Mouse (Mus musculus): ENCODE data around the gene Abl1. TPM values are rescaled to one million over a fixed set of nuclear protein-coding genes. Genes with fewer than 3 reads are reported as not detected.

Gene Abl1
- total and polyA plus RNA-seq, 3 experiments: 9.8 to 22.4 (median 15.2) TPM

DNA sequence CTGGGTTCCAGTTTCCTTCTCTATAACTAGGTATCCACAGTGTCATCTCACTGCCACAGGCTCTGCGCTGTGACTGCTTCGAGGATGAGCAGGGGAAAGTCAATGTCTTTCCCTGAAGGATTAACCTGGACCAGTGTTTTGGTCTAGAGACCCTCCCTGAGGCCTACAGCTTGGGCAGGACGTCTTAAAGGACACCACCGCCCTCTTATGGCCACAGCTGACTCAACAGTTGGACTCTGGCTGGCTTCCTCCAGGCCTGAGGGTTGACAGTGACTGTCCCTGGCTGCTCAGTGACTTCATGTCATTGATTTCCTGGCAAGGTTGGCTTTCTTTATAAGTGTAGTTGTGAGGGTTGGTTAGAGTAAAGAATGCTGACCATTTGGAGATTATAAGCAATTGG, 20.8 kb upstream of the Abl1 start:
- Histone ChIP-seq H3K27ac (ENCODE audit: insufficient read depth, low read depth) (no peak overlapping the region), H3K79me2 (replicated peaks; ENCODE audit: control insufficient read depth, extremely low read depth, insufficient read depth, poor library complexity, severe bottlenecking) (peaks cover 15% of the 10 kb centered on the region), H3K36me3 (replicated peaks in 1 of 2; ENCODE audit: control insufficient read depth in 1 of 2, insufficient read depth in 1 of 2, low read length in 1 of 2) (peaks cover 2 to 4% of the 10 kb centered on the region in 2 experiments), H3K4me3 (replicated peaks in 1 of 3; ENCODE audit: low read depth in 2 of 3, low read length in 2 of 3, poor library complexity in 1 of 3) (no peak overlapping the region), H3K27me3 (replicated peaks) (no peaks in the 10 kb centered on the region), H3K4me2 (ENCODE audit: insufficient read depth, low read depth, poor library complexity, severe bottlenecking) (no peak overlapping the region), H3K4me1 (ENCODE audit: control insufficient read depth in 1 of 2, insufficient read depth in 2 of 2) (peaks cover 10 to 41% of the 10 kb centered on the region in 2 experiments), H3K9ac (ENCODE audit: insufficient read depth, low read depth) (no peak overlapping the region), H3K9me3 (replicated peaks; ENCODE audit: low read length) (no peaks in the 10 kb centered on the region)
- in situ Hi-C loops (cut with MboI; ENCODE audit: low pct_ligation_motif_present, low pct_unique_long_range_greater_than_20kb, low sequenced_read_pairs) (no loop called here), dilution Hi-C loops (cut with MboI; ENCODE audit: extremely low pct_ligation_motif_present, extremely low pct_unique_long_range_greater_than_20kb, low sequenced_read_pairs) (no loop called here)
- TF ChIP-seq ZKSCAN1 (IDR thresholded peaks at IDR 0.05; ENCODE audit: borderline replicate concordance, low read depth, low read length) (no peak), ZC3H11A (IDR thresholded peaks at IDR 0.05; ENCODE audit: low read depth, low read length) (peak; percentile 28), IRF4 (IDR thresholded peaks at IDR 0.05; ENCODE audit: low read depth, low read length) (no peak), RCOR1 (conservative IDR thresholded peaks at IDR 0.05; ENCODE audit: low read depth, low read length) (no peak), JUND (conservative IDR thresholded peaks at IDR 0.05; ENCODE audit: low read depth, low read length) (no peak), KAT2A (IDR thresholded peaks at IDR 0.05; ENCODE audit: insufficient replicate concordance, low read length) (no peak), CHD1 (IDR thresholded peaks at IDR 0.05; ENCODE audit: low read depth, low read length) (no peak), BHLHE40 (IDR thresholded peaks at IDR 0.05; ENCODE audit: low read depth, low read length) (no peak), NRF1 (IDR thresholded peaks at IDR 0.05; ENCODE audit: low read depth, low read length) (no peak), UBTF (IDR thresholded peaks at IDR 0.05; ENCODE audit: low read depth, low read length) (no peak), RAD21 (IDR thresholded peaks at IDR 0.05; ENCODE audit: low read depth, low read length) (peak; percentile 84), MYC (IDR thresholded peaks at IDR 0.05; ENCODE audit: low read depth, low read length) (no peak), ETS1 (conservative IDR thresholded peaks at IDR 0.05; ENCODE audit: low read depth, low read length) (no peak), PAX5 (IDR thresholded peaks at IDR 0.05; ENCODE audit: low read length) (no peak), POLR2AphosphoS2 (IDR thresholded peaks at IDR 0.05; ENCODE audit: low read depth, low read length) (no peak), NELFE (IDR thresholded peaks at IDR 0.05; ENCODE audit: low read depth, low read length) (no peak), MEF2A (IDR thresholded peaks at IDR 0.05; ENCODE audit: borderline replicate concordance, low read depth, low read length) (no peak), MXI1 (IDR thresholded peaks at IDR 0.05; ENCODE audit: low read depth, low read length) (no peak), JUN (IDR thresholded peaks at IDR 0.05; ENCODE audit: insufficient read depth, low read depth, low read length) (no peak), USF2 (conservative IDR thresholded peaks at IDR 0.05; ENCODE audit: low read depth, low read length) (no peak), HCFC1 (IDR thresholded peaks at IDR 0.05; ENCODE audit: low read depth, low read length) (no peak), SMC3 (IDR thresholded peaks at IDR 0.05; ENCODE audit: low read depth, low read length) (peak; percentile 78), CTCF (conservative IDR thresholded peaks at IDR 0.05 in 1 of 2, IDR thresholded peaks at IDR 0.05 in 1 of 2; ENCODE audit: low read depth in 2 of 2, low read length in 2 of 2) (peak; percentile 55 to 86), ZNF384 (IDR thresholded peaks at IDR 0.05; ENCODE audit: low read depth, low read length) (no peak), USF1 (IDR thresholded peaks at IDR 0.05; ENCODE audit: low read depth, low read length) (no peak), SIN3A (IDR thresholded peaks at IDR 0.05; ENCODE audit: low read length) (no peak), MAFK (IDR thresholded peaks at IDR 0.05; ENCODE audit: insufficient replicate concordance, low read length) (no peak), MAZ (IDR thresholded peaks at IDR 0.05; ENCODE audit: low read depth, low read length) (no peak), ELF1 (IDR thresholded peaks at IDR 0.05; ENCODE audit: low read depth, low read length) (no peak)
- DNase-seq (ENCODE audit: extremely low read depth): peak; percentile 56

All from CH12.LX (cell line).